Mouse (Mus musculus): ENCODE results near the gene Usp12.
A peak's percentile ranks its signal among the peaks of the same experiment; 100 is the strongest.

Usp12 gene

GRCm38 (mm10) chr5:146795728-146796127, 922 bp upstream of the Usp12 start:
- no peak for DNase-seq

GRCm38 (mm10) chr5:146794084-146794852, 538 bp downstream of the Usp12 start:
- peak; percentile 63 to 71 for DNase-seq

- no peak for DNase-seq
Observed at GRCm38 (mm10) chr5:146793630-146794083, 1.1 kb downstream of the Usp12 start.

GRCm38 (mm10) chr5:146792140-146792791, 2.5 kb downstream of the Usp12 start:
- DNase-seq = no peak

GRCm38 (mm10) chr5:146790944-146791343, 3.9 kb downstream of the Usp12 start:
- DNase-seq = peak; percentile 75

GRCm38 (mm10) chr5:146789413-146789812, 5.4 kb downstream of the Usp12 start:
- no peak for DNase-seq

GRCm38 (mm10) chr5:146786123-146786522, 8.7 kb downstream of the Usp12 start:
- no peak for DNase-seq

- no peak for DNase-seq
Observed at GRCm38 (mm10) chr5:146783891-146784290, 10.9 kb downstream of the Usp12 start.

- peak; percentile 41 to 48 for DNase-seq
Observed at GRCm38 (mm10) chr5:146783300-146783699, 11.5 kb downstream of the Usp12 start.

- no peak for DNase-seq
Observed at GRCm38 (mm10) chr5:146781663-146782062, 13.1 kb downstream of the Usp12 start.

GRCm38 (mm10) chr5:146779931-146780330, 14.9 kb downstream of the Usp12 start:
- no peak for DNase-seq

- DNase-seq = peak; percentile 85 to 90
Observed at GRCm38 (mm10) chr5:146776988-146777639, 17.7 kb downstream of the Usp12 start.

GRCm38 (mm10) chr5:146771982-146772381, 22.8 kb downstream of the Usp12 start:
- DNase-seq = no peak

GRCm38 (mm10) chr5:146770002-146770848, 24.6 kb downstream of the Usp12 start:
- DNase-seq = peak in 1 of 2 experiments; percentile 38

- DNase-seq = no peak
Observed at GRCm38 (mm10) chr5:146765791-146766190, 29.0 kb downstream of the Usp12 start.

GRCm38 (mm10) chr5:146759159-146759558, 35.6 kb downstream of the Usp12 start:
- DNase-seq = no peak

GRCm38 (mm10) chr5:146757921-146758320, 36.9 kb downstream of the Usp12 start:
- no peak for DNase-seq

GRCm38 (mm10) chr5:146757316-146757715, 37.5 kb downstream of the Usp12 start:
- no peak for DNase-seq

- no peak for DNase-seq
Observed at GRCm38 (mm10) chr5:146753181-146753580, 41.6 kb downstream of the Usp12 start.

GRCm38 (mm10) chr5:146750958-146751357, 43.8 kb downstream of the Usp12 start:
- no peak for DNase-seq

- DNase-seq = peak; percentile 28 to 53
Observed at GRCm38 (mm10) chr5:146750273-146750672, 44.5 kb downstream of the Usp12 start.

- DNase-seq = no peak
Observed at GRCm38 (mm10) chr5:146749857-146750256, 44.9 kb downstream of the Usp12 start.
